Mouse (Mus musculus) C2C12 (cell line): ENCODE data around the gene Limd1. TPM values are rescaled to one million over a fixed set of nuclear protein-coding genes. Genes with fewer than 3 reads are reported as not detected.
A peak's percentile ranks its signal among the peaks of the same experiment; 100 is the strongest.

Experiments
- H3K27me3 ChIP-seq: one replicate; pipeline ENCODE4 v1.6.1; 2011; ENCODE audit not compliant: control insufficient read depth, insufficient read depth, insufficient read length
- H3K36me3 ChIP-seq: one replicate; pipeline ENCODE4 v1.6.1; 2011; ENCODE audit not compliant: control insufficient read depth, insufficient read depth
- H3K4me3 ChIP-seq: one replicate; pipeline ENCODE4 v1.5.1; 2011; ENCODE audit warnings: mild to moderate bottlenecking, control low read depth; ENCODE audit not compliant: poor library complexity, insufficient read depth, severe bottlenecking
- H3K79me2 ChIP-seq: one replicate; pipeline ENCODE4 v1.6.1; 2011; ENCODE audit not compliant: control insufficient read depth, insufficient read depth
- H3K79me3 ChIP-seq: one replicate; pipeline ENCODE4 v1.6.1; 2011; ENCODE audit warnings: low read depth, control low read depth
- H3ac ChIP-seq: one replicate; pipeline ENCODE3; 2011; ENCODE audit warnings: low read depth; ENCODE audit not compliant: control insufficient read depth, insufficient read length
- CEBPB ChIP-seq: IDR thresholded peaks from one replicate; pipeline ENCODE4 v1.6.1; 2011; ENCODE audit warnings: low read depth, mild to moderate bottlenecking, control low read depth, moderate library complexity
- CTCF ChIP-seq: IDR thresholded peaks from one replicate; pipeline ENCODE4 v1.5.1; 2011; ENCODE audit not compliant: control insufficient read depth, insufficient read depth, insufficient read length
- FOSL1 ChIP-seq: IDR thresholded peaks from one replicate; pipeline ENCODE4 v1.8.0; 2011; ENCODE audit warnings: mild to moderate bottlenecking, low read length; ENCODE audit not compliant: poor library complexity, insufficient read depth, severe bottlenecking
- MAX ChIP-seq: IDR thresholded peaks from one replicate; pipeline ENCODE4 v1.6.1; 2011; ENCODE audit warnings: mild to moderate bottlenecking, control low read depth
- MYOD1 ChIP-seq: IDR thresholded peaks from one replicate; pipeline ENCODE4 v1.6.1; 2011; ENCODE audit warnings: low read depth; ENCODE audit not compliant: control insufficient read depth, insufficient read length
- MYOG ChIP-seq: IDR thresholded peaks from one replicate; pipeline ENCODE4 v1.6.1; 2011; ENCODE audit not compliant: control insufficient read depth, insufficient read length; ENCODE audit errors: extremely low read depth
- USF1 ChIP-seq: IDR thresholded peaks from one replicate; pipeline ENCODE4 v1.6.1; 2011; ENCODE audit warnings: low read depth, mild to moderate bottlenecking, control low read depth, moderate library complexity
- polyA plus RNA-seq: library from polyadenylated mRNA; unstranded; fragments of >200 nt; fragmentation: generic; extraction: Trizol; gene quantifications from one replicate; pipeline ENCODE4 v1.2.1, GENCODE M21; 2012; ENCODE audit warnings: missing spikeins

The Limd1 gene
- polyA plus RNA-seq, 1 experiment: 20.0 TPM

GRCm38 (mm10) chr9:123468406-123469085 is 10.0 kb upstream of the Limd1 start:
- no peaks in the 10 kb centered on the region for H3K36me3 ChIP-seq
- no peaks in the 10 kb centered on the region for H3K79me3 ChIP-seq
- H3K27me3 ChIP-seq: no peaks in the 10 kb centered on the region
- H3ac ChIP-seq: no peak overlapping the region
- no peaks in the 10 kb centered on the region for H3K79me2 ChIP-seq
- TF ChIP-seq CEBPB: no peak
- TF ChIP-seq MYOD1: no peak
- TF ChIP-seq MYOG: no peak
- no peak for TF ChIP-seq USF1
- TF ChIP-seq CTCF: no peak
- H3K4me3 ChIP-seq: no peak overlapping the region

DNA sequence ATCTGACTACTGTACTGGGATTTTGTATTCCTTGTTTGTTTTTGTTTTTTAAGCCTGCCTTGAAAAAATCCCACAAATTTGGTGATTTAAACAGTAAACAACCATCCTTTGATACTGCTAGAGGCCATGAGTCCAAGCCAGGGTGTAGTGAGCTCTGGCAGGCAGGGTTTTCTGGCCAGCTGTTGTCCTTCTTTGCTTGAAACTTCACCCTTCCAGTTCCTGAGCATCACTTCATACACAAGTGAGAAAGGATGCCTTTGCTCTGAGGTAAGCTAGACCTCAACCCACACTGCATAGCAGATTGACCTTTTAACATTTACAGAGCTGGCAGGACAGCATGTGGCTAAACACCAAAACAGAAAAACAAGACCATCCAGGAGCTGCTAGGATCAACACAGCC is 9.4 kb upstream of the Limd1 start:
- TF ChIP-seq MYOG (no peak), MYOD1 (no peak), FOSL1 (no peak), CTCF (no peak), CEBPB (no peak), USF1 (no peak)
- H3K36me3 ChIP-seq: no peaks in the 10 kb centered on the region
- H3ac ChIP-seq: no peak overlapping the region
- no peaks in the 10 kb centered on the region for H3K79me2 ChIP-seq
- no peaks in the 10 kb centered on the region for H3K79me3 ChIP-seq
- no peaks in the 10 kb centered on the region for H3K27me3 ChIP-seq
- H3K4me3 ChIP-seq: no peak overlapping the region

GRCm38 (mm10) chr9:123473377-123473776 is 5.1 kb upstream of the Limd1 start:
- no peak for TF ChIP-seq MYOG
- TF ChIP-seq MYOD1: no peak
- TF ChIP-seq MAX: no peak
- no peak for TF ChIP-seq CEBPB
- no peak for TF ChIP-seq USF1
- no peak for TF ChIP-seq FOSL1
- TF ChIP-seq CTCF: no peak
- Histone ChIP-seq H3K4me3 (no peak overlapping the region), H3ac (no peak overlapping the region), H3K79me2 (no peaks in the 10 kb centered on the region), H3K79me3 (no peaks in the 10 kb centered on the region), H3K27me3 (no peaks in the 10 kb centered on the region), H3K36me3 (no peaks in the 10 kb centered on the region)

GRCm38 (mm10) chr9:123475569-123475968 is 2.9 kb upstream of the Limd1 start:
- no peak for TF ChIP-seq MYOD1
- no peak for TF ChIP-seq FOSL1
- no peak for TF ChIP-seq CEBPB
- peaks cover 19% of the 10 kb centered on the region for H3K79me3 ChIP-seq
- H3K36me3 ChIP-seq: peaks cover 6% of the 10 kb centered on the region
- H3K4me3 ChIP-seq: no peak overlapping the region
- H3K27me3 ChIP-seq: no peaks in the 10 kb centered on the region
- peaks cover 21% of the 10 kb centered on the region for H3K79me2 ChIP-seq
- H3ac ChIP-seq: no peak overlapping the region

GRCm38 (mm10) chr9:123478031-123478585 is 398 bp upstream of the Limd1 start:
- Histone ChIP-seq H3K79me3 (peaks cover 44% of the 10 kb centered on the region), H3K36me3 (peaks cover 25% of the 10 kb centered on the region), H3K79me2 (peaks cover 46% of the 10 kb centered on the region), H3K27me3 (no peaks in the 10 kb centered on the region), H3K4me3 (peak overlapping the region; percentile 23), H3ac (peak overlapping the region; percentile 46)
- no peak for TF ChIP-seq MYOG
- peak; percentile 73 for TF ChIP-seq CTCF

GRCm38 (mm10) chr9:123479196-123479669 is 727 bp downstream of the Limd1 start:
- H3K79me2 ChIP-seq: peaks cover 57% of the 10 kb centered on the region
- peaks cover 31% of the 10 kb centered on the region for H3K36me3 ChIP-seq
- no peaks in the 10 kb centered on the region for H3K27me3 ChIP-seq
- H3K79me3 ChIP-seq: peaks cover 55% of the 10 kb centered on the region
- H3K4me3 ChIP-seq: peak overlapping the region; percentile 57
- H3ac ChIP-seq: peak overlapping the region; percentile 69
- TF ChIP-seq USF1: no peak
- no peak for TF ChIP-seq MAX
- TF ChIP-seq MYOG: no peak
- no peak for TF ChIP-seq CEBPB
- no peak for TF ChIP-seq CTCF
- no peak for TF ChIP-seq MYOD1
- TF ChIP-seq FOSL1: no peak
